Mouse (Mus musculus): ENCODE measurements around the gene Gm49361. TPM values are rescaled to one million over a fixed set of nuclear protein-coding genes. Genes with fewer than 3 reads are reported as not detected.
A peak's percentile ranks its signal among the peaks of the same experiment; 100 is the strongest.

Gm49361 gene
- total RNA-seq, 2 experiments from 2014 or later: 0.15 to 1.6 TPM

GRCm38 (mm10) chr14:57732668-57733293 lies 13.1 kb downstream of the Gm49361 start:
- DNase-seq: no peak
- intact Hi-C loops (cut with DNase I): no loop called here

GRCm38 (mm10) chr14:57730527-57730926 lies 15.4 kb downstream of the Gm49361 start:
- DNase-seq: peak; percentile 68 to 73
- intact Hi-C loops (cut with DNase I): loop anchor here (2.0 kb wide), 1 partner anchor 14 kb away; no protein-coding TSS in a partner anchor

- peak; percentile 51 to 61 for DNase-seq
Observed at GRCm38 (mm10) chr14:57729975-57730499, 15.9 kb downstream of the Gm49361 start.

GRCm38 (mm10) chr14:57729364-57729763 lies 16.5 kb downstream of the Gm49361 start:
- intact Hi-C loops (cut with DNase I): no loop called here
- no peak for DNase-seq

More at GRCm38 (mm10) chr14:57729975-57730499, 15.9 kb downstream of the Gm49361 start:
- intact Hi-C loops (cut with DNase I): loop anchor here (2.0 kb wide), 1 partner anchor 15 kb away; no protein-coding TSS in a partner anchor

- intact Hi-C loops (cut with DNase I): no loop called here
- no peak for DNase-seq
Observed at GRCm38 (mm10) chr14:57726172-57726571, 19.7 kb downstream of the Gm49361 start.

- DNase-seq: no peak
Observed at GRCm38 (mm10) chr14:57724473-57724872, 21.4 kb downstream of the Gm49361 start.

GRCm38 (mm10) chr14:57718245-57718644 lies 27.7 kb downstream of the Gm49361 start:
- intact Hi-C loops (cut with DNase I): no loop called here
- DNase-seq: no peak

More at GRCm38 (mm10) chr14:57724473-57724872, 21.4 kb downstream of the Gm49361 start:
- intact Hi-C loops (cut with DNase I): no loop called here

- intact Hi-C loops (cut with DNase I): no loop called here
- DNase-seq: no peak
Observed at GRCm38 (mm10) chr14:57716601-57717245, 29.2 kb downstream of the Gm49361 start.

- intact Hi-C loops (cut with DNase I): no loop called here
- DNase-seq: no peak
Observed at GRCm38 (mm10) chr14:57712884-57713283, 33.0 kb downstream of the Gm49361 start.

- no peak for DNase-seq
- intact Hi-C loops (cut with DNase I): no loop called here
Observed at GRCm38 (mm10) chr14:57711059-57711458, 34.8 kb downstream of the Gm49361 start.

GRCm38 (mm10) chr14:57709171-57709570 lies 36.7 kb downstream of the Gm49361 start:
- intact Hi-C loops (cut with DNase I): loop anchor here (2.0 kb wide), 2 partner anchors 14 to 38 kb away; partner anchors contain the start of gene Gm49361
- peak in 1 of 2 experiments; percentile 51 for DNase-seq

- peak; percentile 55 to 60 for DNase-seq
- intact Hi-C loops (cut with DNase I): loop anchor here (2.0 kb wide), 2 partner anchors 14 to 38 kb away; partner anchors contain the start of gene Gm49361
Observed at GRCm38 (mm10) chr14:57708580-57708979, 37.3 kb downstream of the Gm49361 start.

GRCm38 (mm10) chr14:57707100-57707893 lies 38.6 kb downstream of the Gm49361 start:
- intact Hi-C loops (cut with DNase I): no loop called here
- DNase-seq: peak; percentile 59 to 66

- DNase-seq: no peak
- intact Hi-C loops (cut with DNase I): no loop called here
Observed at GRCm38 (mm10) chr14:57706760-57707099, 39.2 kb downstream of the Gm49361 start.

- DNase-seq: no peak
- intact Hi-C loops (cut with DNase I): no loop called here
Observed at GRCm38 (mm10) chr14:57705759-57706158, 40.1 kb downstream of the Gm49361 start.

GRCm38 (mm10) chr14:57705075-57705474 lies 40.8 kb downstream of the Gm49361 start:
- no peak for DNase-seq
- intact Hi-C loops (cut with DNase I): no loop called here

- intact Hi-C loops (cut with DNase I): no loop called here
Observed at GRCm38 (mm10) chr14:57701915-57702477, 43.9 kb downstream of the Gm49361 start.

GRCm38 (mm10) chr14:57699461-57699970 lies 46.4 kb downstream of the Gm49361 start:
- no peak for DNase-seq
- intact Hi-C loops (cut with DNase I): no loop called here

More at GRCm38 (mm10) chr14:57701915-57702477, 43.9 kb downstream of the Gm49361 start:
- DNase-seq: no peak

GRCm38 (mm10) chr14:57699016-57699415 lies 46.9 kb downstream of the Gm49361 start:
- intact Hi-C loops (cut with DNase I): no loop called here
- DNase-seq: no peak

- no peak for DNase-seq
- intact Hi-C loops (cut with DNase I): no loop called here
Observed at GRCm38 (mm10) chr14:57696066-57696465, 49.8 kb downstream of the Gm49361 start.
